19 mouse cellular contexts compared by ENCODE assay signal in the genomic region with DNA sequence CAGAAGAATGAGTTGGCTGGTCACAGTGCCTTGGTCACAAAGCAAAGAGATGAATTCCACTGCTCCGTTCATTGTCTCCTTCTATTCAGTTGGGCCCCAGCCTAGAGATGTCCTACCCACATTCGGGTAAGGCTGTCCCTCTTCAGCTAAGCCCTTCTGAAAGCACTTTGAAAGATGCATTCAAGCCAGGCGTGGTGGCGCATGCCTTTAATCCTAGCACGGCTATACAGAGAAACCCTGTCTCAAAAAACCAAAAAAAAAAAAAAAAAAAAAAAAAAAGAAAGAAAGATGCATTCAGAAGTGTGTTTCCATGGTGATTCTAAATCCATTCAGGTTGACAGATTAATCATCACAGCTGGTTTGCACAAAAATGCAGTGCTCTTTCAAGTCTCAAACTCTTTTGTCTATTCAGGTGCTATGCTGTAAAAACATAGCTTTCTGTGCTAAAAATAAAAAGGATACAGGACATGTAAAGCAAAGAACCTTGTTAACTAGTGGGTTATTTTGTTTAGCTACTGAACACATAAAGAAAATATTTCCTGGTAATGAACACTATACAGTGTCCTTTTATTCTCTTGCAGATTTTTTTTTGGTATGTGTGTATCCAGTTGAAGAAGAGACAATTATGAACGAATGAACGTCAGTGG. TPM values are rescaled to one million over a fixed set of nuclear protein-coding genes. Genes with fewer than 3 reads are reported as not detected.
DNase-seq lines count a peak whose midpoint lies in the region; ATAC-seq and TF ChIP-seq lines count a peak whose summit lies in the region.
"Had no signal": no experiment of that assay in that cellular context is flagged by ENCODE, and none has a peak within 500 bp of the region (broad histone marks: within the 10 kb centered on the region; RNA-seq: fewer than 3 reads in every experiment).

No protein-coding gene starts in this region.

- H3K36me3 ChIP-seq in embryonic facial prominence, embryonic 11.5 days (replicated peaks; ENCODE audit: control insufficient read depth, insufficient read depth, low read depth, low read length): no peaks in the 10 kb centered on the region
- H3K36me3 ChIP-seq in embryonic facial prominence, embryonic 10.5 days (replicated peaks): no peaks in the 10 kb centered on the region
- no peaks in the 10 kb centered on the region for H3K36me3 ChIP-seq in forebrain, embryonic 16.5 days (ENCODE audit: control insufficient read depth, insufficient read depth)
- H3K36me3 ChIP-seq in midbrain, embryonic 14.5 days (ENCODE audit: control insufficient read depth, insufficient read depth, low read length): no peaks in the 10 kb centered on the region
- H3K36me3 ChIP-seq in intestine, postnatal 0 days (ENCODE audit: control insufficient read depth, insufficient read depth): no peaks in the 10 kb centered on the region
- H3K36me3 ChIP-seq: heart, embryonic 13.5 days; kidney, embryonic 15.5 days; liver, embryonic 13.5 days had no signal

- peak; percentile 18 for DNase-seq in embryonic facial prominence, embryonic 11.5 days (ENCODE audit: low spot score)
- no peak for DNase-seq in embryonic facial prominence, embryonic 10.5 days (ENCODE audit: low spot score)
- peak; percentile 48 for DNase-seq in embryo, embryonic 10.5 days (ENCODE audit: low spot score)
- DNase-seq in midbrain, embryonic 14.5 days: peak; percentile 65
- no peak for DNase-seq in ovary, adult 18-20 months (ENCODE audit: low spot score)
- DNase-seq in right cerebral cortex, postnatal 25 days: no peak
- DNase-seq: adrenal gland, postnatal 25 days; cerebellum, postnatal 14 days; heart, postnatal 4 days; liver, embryonic 13.5 days; thymus, adult 2 months had no signal

- H3K9ac ChIP-seq in embryonic facial prominence, embryonic 11.5 days (replicated peaks; ENCODE audit: low read length): no peak overlapping the region
- no peak overlapping the region for H3K9ac ChIP-seq in forebrain, embryonic 16.5 days (replicated peaks; ENCODE audit: low read depth, low read length)
- no peak overlapping the region for H3K9ac ChIP-seq in midbrain, embryonic 14.5 days (replicated peaks; ENCODE audit: low read length)
- H3K9ac ChIP-seq in intestine, postnatal 0 days (ENCODE audit: low read depth, low read length): no peak overlapping the region
- H3K9ac ChIP-seq: heart, embryonic 13.5 days; kidney, embryonic 15.5 days; liver, embryonic 13.5 days had no signal

- no peaks in the 10 kb centered on the region for H3K4me1 ChIP-seq in embryonic facial prominence, embryonic 11.5 days (ENCODE audit: control insufficient read depth, insufficient read depth, low read length)
- H3K4me1 ChIP-seq in embryonic facial prominence, embryonic 10.5 days: no peaks in the 10 kb centered on the region
- no peaks in the 10 kb centered on the region for H3K4me1 ChIP-seq in forebrain, embryonic 16.5 days (replicated peaks; ENCODE audit: control insufficient read depth, insufficient read depth, low read length)
- 0 out of 2 replicates have a peak, but pooled peaks cover 3% of the 10 kb centered on the region for H3K4me1 ChIP-seq in midbrain, embryonic 14.5 days (ENCODE audit: control insufficient read depth, insufficient read depth, low read length)
- H3K4me1 ChIP-seq in intestine, postnatal 0 days (replicated peaks; ENCODE audit: control insufficient read depth, insufficient read depth, low read length): no peaks in the 10 kb centered on the region
- H3K4me1 ChIP-seq: heart, embryonic 13.5 days; kidney, embryonic 15.5 days had no signal

- H3K9me3 ChIP-seq in embryonic facial prominence, embryonic 11.5 days (replicated peaks; ENCODE audit: control insufficient read depth, low read length): no peaks in the 10 kb centered on the region
- H3K9me3 ChIP-seq in embryonic facial prominence, embryonic 10.5 days: no peaks in the 10 kb centered on the region
- H3K9me3 ChIP-seq in forebrain, embryonic 16.5 days (ENCODE audit: control insufficient read depth, low read length): no peaks in the 10 kb centered on the region
- no peaks in the 10 kb centered on the region for H3K9me3 ChIP-seq in midbrain, embryonic 14.5 days (ENCODE audit: control insufficient read depth, low read length)
- H3K9me3 ChIP-seq in intestine, postnatal 0 days (ENCODE audit: control insufficient read depth): no peaks in the 10 kb centered on the region
- H3K9me3 ChIP-seq: heart, embryonic 13.5 days; kidney, embryonic 15.5 days; liver, embryonic 13.5 days had no signal

- TF ChIP-seq CTCF in intestine, postnatal 0 days (IDR thresholded peaks at IDR 0.05; ENCODE audit: low read depth): no peak

- H3K4me2 ChIP-seq in embryonic facial prominence, embryonic 11.5 days (ENCODE audit: low read depth, low read length): no peak overlapping the region
- 0 out of 2 replicates have a peak overlapping the region, but pooled peaks have one; percentile 7 for H3K4me2 ChIP-seq in forebrain, embryonic 16.5 days (ENCODE audit: low read length)
- H3K4me2 ChIP-seq in midbrain, embryonic 14.5 days (ENCODE audit: low read length): no peak overlapping the region
- H3K4me2 ChIP-seq in intestine, postnatal 0 days (replicated peaks; ENCODE audit: low read depth): no peak overlapping the region
- H3K4me2 ChIP-seq: heart, embryonic 13.5 days; kidney, embryonic 15.5 days; liver, embryonic 13.5 days had no signal

- ATAC-seq in embryonic facial prominence, embryonic 11.5 days (replicated peaks; ENCODE audit: insufficient number of reproducible peaks, low FRiP score, low TSS enrichment, low read depth): peak; percentile 81
- peak; percentile 84 for ATAC-seq in forebrain, embryonic 16.5 days
- peak; percentile 78 for ATAC-seq in midbrain, embryonic 14.5 days (ENCODE audit: low FRiP score, low TSS enrichment)
- ATAC-seq in intestine, postnatal 0 days: no peak
- ATAC-seq: activated CD4-positive, CD25-positive, alpha-beta regulatory T cell, adult 4 months; lung, postnatal 0 days had no signal

- no peak overlapping the region for H3K4me3 ChIP-seq in embryonic facial prominence, embryonic 11.5 days (ENCODE audit: low read depth, low read length)
- H3K4me3 ChIP-seq in embryonic facial prominence, embryonic 10.5 days: no peak overlapping the region
- H3K4me3 ChIP-seq in forebrain, embryonic 16.5 days (replicated peaks; ENCODE audit: low read length): no peak overlapping the region
- H3K4me3 ChIP-seq in midbrain, embryonic 14.5 days (replicated peaks; ENCODE audit: low read depth, low read length): no peak overlapping the region
- no peak overlapping the region for H3K4me3 ChIP-seq in intestine, postnatal 0 days (ENCODE audit: low read depth, low read length)
- H3K4me3 ChIP-seq: heart, embryonic 13.5 days; kidney, embryonic 15.5 days; left cerebral cortex, adult 2 months; liver, embryonic 13.5 days had no signal

- H3K27ac ChIP-seq in embryonic facial prominence, embryonic 11.5 days (replicated peaks; ENCODE audit: low read depth, low read length): no peak overlapping the region
- H3K27ac ChIP-seq in embryonic facial prominence, embryonic 10.5 days (replicated peaks): no peak overlapping the region
- H3K27ac ChIP-seq in forebrain, embryonic 16.5 days (ENCODE audit: low read length): peak overlapping the region; percentile 78
- peak overlapping the region; percentile 45; the same call in 1 of the 2 replicates for H3K27ac ChIP-seq in midbrain, embryonic 14.5 days (replicated peaks; ENCODE audit: low read depth, low read length)
- no peak overlapping the region for H3K27ac ChIP-seq in intestine, postnatal 0 days (ENCODE audit: low read depth, low read length)
- H3K27ac ChIP-seq: heart, embryonic 13.5 days; kidney, embryonic 15.5 days; left cerebral cortex, adult 2 months; liver, embryonic 13.5 days had no signal

- 52% methylated on average over 7 of the region's 7 CpGs for WGBS in embryonic facial prominence, embryonic 11.5 days
- WGBS in embryonic facial prominence, embryonic 10.5 days: 62% methylated on average over 7 of the region's 7 CpGs
- 6% methylated on average over 7 of the region's 7 CpGs for WGBS in forebrain, embryonic 16.5 days
- 7% methylated on average over 7 of the region's 7 CpGs for WGBS in midbrain, embryonic 14.5 days
- 76% methylated on average over 7 of the region's 7 CpGs for WGBS in intestine, postnatal 0 days

- no peaks in the 10 kb centered on the region for H3K27me3 ChIP-seq in embryonic facial prominence, embryonic 11.5 days (ENCODE audit: control insufficient read depth, insufficient read depth, low read length)
- no peaks in the 10 kb centered on the region for H3K27me3 ChIP-seq in embryonic facial prominence, embryonic 10.5 days (replicated peaks; ENCODE audit: low read depth, poor library complexity, severe bottlenecking)
- no peaks in the 10 kb centered on the region for H3K27me3 ChIP-seq in forebrain, embryonic 16.5 days (replicated peaks; ENCODE audit: control insufficient read depth, insufficient read depth, low read length)
- no peaks in the 10 kb centered on the region; the same call in 1 of the 2 replicates for H3K27me3 ChIP-seq in midbrain, embryonic 14.5 days (ENCODE audit: control insufficient read depth, insufficient read depth, low read length)
- H3K27me3 ChIP-seq in intestine, postnatal 0 days (replicated peaks; ENCODE audit: control insufficient read depth, insufficient read depth, low read length): no peaks in the 10 kb centered on the region
- H3K27me3 ChIP-seq: CH12.LX; heart, embryonic 13.5 days; kidney, embryonic 15.5 days; liver, embryonic 13.5 days had no signal

RNA-seq across cellular contexts. Expression of a gene that starts 8.9 kb away (rescaled TPM):
- polyA plus RNA-seq in embryonic facial prominence, embryonic 11.5 days (2014; fragmentation: Nextera tagmentation; extraction: Ambion mirVana): 36.1 and 40.9 TPM in 2 replicates
- 30.9 and 35.3 TPM in 2 replicates for polyA plus RNA-seq in embryonic facial prominence, embryonic 10.5 days (2016; fragmentation: Nextera tagmentation; extraction: Ambion mirVana)
- 59.9 and 60.2 TPM in 2 replicates for polyA plus RNA-seq in forebrain, embryonic 16.5 days (2015; fragmentation: Nextera tagmentation; extraction: Ambion mirVana)
- polyA plus RNA-seq in midbrain, embryonic 14.5 days (2014; fragmentation: Nextera tagmentation; extraction: Ambion mirVana): 59.6 and 70.9 TPM in 2 replicates
- polyA plus RNA-seq in intestine, postnatal 0 days (2015; fragmentation: Nextera tagmentation; extraction: Ambion mirVana): 10.5 and 10.6 TPM in 2 replicates

RNA-seq across cellular contexts. Expression of a gene that starts 19.4 kb away (rescaled TPM):
- 37.7 and 39.9 TPM in 2 replicates for polyA plus RNA-seq in embryonic facial prominence, embryonic 11.5 days (2014; fragmentation: Nextera tagmentation; extraction: Ambion mirVana)
- 33.6 TPM in 2 replicates for polyA plus RNA-seq in embryonic facial prominence, embryonic 10.5 days (2016; fragmentation: Nextera tagmentation; extraction: Ambion mirVana)
- 27.1 and 27.4 TPM in 2 replicates for polyA plus RNA-seq in forebrain, embryonic 16.5 days (2015; fragmentation: Nextera tagmentation; extraction: Ambion mirVana)
- polyA plus RNA-seq in midbrain, embryonic 14.5 days (2014; fragmentation: Nextera tagmentation; extraction: Ambion mirVana): 23.8 and 24.0 TPM in 2 replicates
- 13.4 and 14.7 TPM in 2 replicates for polyA plus RNA-seq in intestine, postnatal 0 days (2015; fragmentation: Nextera tagmentation; extraction: Ambion mirVana)

RNA-seq across cellular contexts. Expression of a gene that starts 27.5 kb away (rescaled TPM):
- 328 and 365 TPM in 2 replicates for polyA plus RNA-seq in embryonic facial prominence, embryonic 11.5 days (2014; fragmentation: Nextera tagmentation; extraction: Ambion mirVana)
- 307 and 319 TPM in 2 replicates for polyA plus RNA-seq in embryonic facial prominence, embryonic 10.5 days (2016; fragmentation: Nextera tagmentation; extraction: Ambion mirVana)
- polyA plus RNA-seq in forebrain, embryonic 16.5 days (2015; fragmentation: Nextera tagmentation; extraction: Ambion mirVana): 230 and 262 TPM in 2 replicates
- polyA plus RNA-seq in midbrain, embryonic 14.5 days (2014; fragmentation: Nextera tagmentation; extraction: Ambion mirVana): 212 and 241 TPM in 2 replicates
- 114 TPM in 2 replicates for polyA plus RNA-seq in intestine, postnatal 0 days (2015; fragmentation: Nextera tagmentation; extraction: Ambion mirVana)

Comparison
In these comparisons a context has a peak if more than half of its experiments do, and no peak if none do; other contexts are left out.
1. DNase-seq: peak in embryonic facial prominence, embryonic 11.5 days (single experiment), embryo, embryonic 10.5 days (single experiment) and midbrain, embryonic 14.5 days (single experiment); none in embryonic facial prominence, embryonic 10.5 days (single experiment), ovary, adult 18-20 months (single experiment) and right cerebral cortex, postnatal 25 days (single experiment).
2. H3K27ac ChIP-seq: peak in forebrain, embryonic 16.5 days (single experiment) and midbrain, embryonic 14.5 days (single experiment); none in embryonic facial prominence, embryonic 11.5 days (single experiment), embryonic facial prominence, embryonic 10.5 days (single experiment) and intestine, postnatal 0 days (single experiment).